Mouse (Mus musculus) intestine, embryonic 14.5 days (tissue): ENCODE measurements around the gene Gm49416. TPM values are rescaled to one million over a fixed set of nuclear protein-coding genes. Genes with fewer than 3 reads are reported as not detected.
A peak's percentile ranks its signal among the peaks of the same experiment; 100 is the strongest.

Source experiments
- ATAC-seq: fragments of 200-750 bp; cut with Nextera tagmentation; replicated peaks from 2 replicates; pipeline ENCODE4 v1.8.0; 2017; ENCODE audit warnings: low read depth, moderate number of reproducible peaks, moderate TSS enrichment, moderate library complexity; ENCODE audit not compliant: low FRiP score, low TSS enrichment
- DNase-seq: peaks from one replicate; pipeline ENCODE4 v3.0.0-alpha.2; 2018; ENCODE audit warnings: low spot score
- H3K27ac ChIP-seq: fragments of 300-500 bp; sonication (generic); 2 replicates; pipeline ENCODE4 v1.5.1; 2014; ENCODE audit warnings: low read depth, mild to moderate bottlenecking, control low read depth
- H3K27me3 ChIP-seq: fragments of 300-500 bp; sonication (generic); replicated peaks from 2 replicates; pipeline ENCODE4 v1.6.1; 2014; ENCODE audit warnings: low read length, control low read depth; ENCODE audit not compliant: control insufficient read depth, insufficient read depth
- H3K36me3 ChIP-seq: fragments of 300-500 bp; sonication (generic); 2 replicates; pipeline ENCODE4 v1.6.1; 2014; ENCODE audit warnings: low read length, control low read depth; ENCODE audit not compliant: control insufficient read depth, insufficient read depth
- H3K4me1 ChIP-seq: fragments of 300-500 bp; sonication (generic); replicated peaks from 2 replicates; pipeline ENCODE4 v1.6.1; 2014; ENCODE audit warnings: low read length, control low read depth, mixed read lengths; ENCODE audit not compliant: control insufficient read depth, insufficient read depth
- H3K4me2 ChIP-seq: fragments of 300-500 bp; sonication (generic); 2 replicates; pipeline ENCODE4 v1.6.1; 2014; ENCODE audit warnings: low read length
- H3K4me3 ChIP-seq: fragments of 300-500 bp; sonication (generic); 2 replicates; pipeline ENCODE4 v1.5.1; 2014; ENCODE audit warnings: low read depth, low read length, control low read depth, mixed read lengths
- H3K9ac ChIP-seq: fragments of 300-500 bp; sonication (generic); 2 replicates; pipeline ENCODE4 v1.6.1; 2014; ENCODE audit warnings: mild to moderate bottlenecking, low read length
- H3K9me3 ChIP-seq: fragments of 300-500 bp; sonication (generic); 2 replicates; pipeline ENCODE4 v1.6.1; 2016; ENCODE audit warnings: low read length, control low read depth; ENCODE audit not compliant: control insufficient read depth
- WGBS: fragments of 180-500 bp; shearing (Covaris S2); extraction: QIAGEN DNeasy Blood & Tissue Kit; methylation state at CpG from one replicate; pipeline ENCODE4 v1.1.7; 2014; 5-methylcytosine and 5-hydroxymethylcytosine counted together
- polyA plus RNA-seq: library from polyadenylated mRNA; unstranded; fragments of >200 nt; fragmentation: Nextera tagmentation; extraction: Ambion mirVana; gene quantifications from 2 replicates; pipeline ENCODE4 v1.2.1, GENCODE M21; 2014

The Gm49416 gene
- polyA plus RNA-seq, 1 experiment from 2014 or later = not detected

DNA sequence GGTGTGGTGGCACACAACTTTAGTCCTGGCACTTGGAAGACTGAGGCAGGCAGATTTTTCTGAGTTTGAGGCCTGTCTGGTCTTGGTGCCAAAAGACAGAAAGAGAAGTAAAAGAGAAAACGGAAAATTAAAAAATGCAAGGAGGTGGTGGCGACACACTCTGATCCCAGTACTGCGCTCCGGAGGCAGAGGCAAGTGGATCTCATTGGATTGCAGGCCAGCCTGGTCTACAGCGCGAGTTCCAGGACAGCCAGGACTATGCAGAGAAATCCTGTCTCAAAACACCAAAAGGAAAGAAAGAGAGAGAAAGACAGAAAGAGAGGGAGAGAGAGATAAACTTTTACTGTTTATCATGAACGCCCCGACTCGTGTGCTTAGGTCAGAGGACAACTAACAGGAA, 17.9 kb upstream of the Gm49416 start:
- Histone ChIP-seq H3K27me3 (no peaks in the 10 kb centered on the region), H3K4me3 (peak overlapping the region; percentile 89), H3K9me3 (no peaks in the 10 kb centered on the region), H3K27ac (peak overlapping the region; percentile 67), H3K9ac (peak overlapping the region; percentile 90), H3K36me3 (peaks cover 30% of the 10 kb centered on the region), H3K4me2 (peak overlapping the region; percentile 59), H3K4me1 (peaks cover 7% of the 10 kb centered on the region; the same call in 1 of the 2 replicates)
- WGBS = 52% methylated on average over 9 of the region's 9 CpGs
- peak; percentile 30 for ATAC-seq
- DNase-seq = no peak

DNA sequence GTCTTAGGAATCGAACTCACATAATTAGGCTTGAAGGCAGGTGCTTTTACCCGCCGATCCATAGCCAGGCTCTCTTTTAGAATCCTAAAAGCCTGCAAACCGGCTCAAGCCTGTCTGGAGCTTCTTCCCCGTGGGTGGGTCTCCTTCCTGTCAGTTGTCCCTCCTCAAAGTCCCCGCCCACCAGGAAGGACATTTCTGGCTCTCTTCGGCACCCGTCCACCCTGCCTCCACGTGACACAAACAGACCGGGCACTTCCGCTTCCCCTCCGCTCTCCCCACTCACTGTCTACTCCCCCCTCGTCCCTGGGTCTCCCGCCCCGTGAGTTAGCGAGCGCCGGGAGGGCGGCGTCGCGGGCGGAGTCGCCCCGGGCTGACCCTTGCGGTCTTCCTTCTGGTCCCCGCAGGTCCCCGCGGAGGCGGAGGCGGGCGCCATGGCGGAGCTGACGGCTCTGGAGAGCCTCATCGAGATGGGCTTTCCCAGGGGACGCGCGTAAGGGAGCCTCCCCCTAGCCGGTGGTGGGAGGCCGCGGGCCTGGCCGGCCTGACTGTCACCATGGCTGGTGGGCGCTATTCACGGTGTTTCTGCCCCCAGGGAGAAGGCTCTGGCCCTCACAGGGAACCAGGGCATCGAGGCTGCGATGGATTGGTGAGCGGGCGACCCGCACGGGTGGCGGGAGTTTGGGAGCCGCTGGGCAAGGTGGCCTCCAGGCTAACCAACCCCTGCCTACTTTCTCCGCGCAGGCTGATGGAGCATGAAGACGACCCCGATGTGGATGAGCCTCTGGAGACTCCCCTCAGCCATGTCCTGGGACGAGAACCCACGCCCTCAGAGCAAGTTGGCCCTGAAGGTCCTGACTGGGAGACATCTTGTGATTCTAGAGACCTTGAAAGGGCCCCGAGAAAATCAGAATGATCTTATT, 17.2 kb upstream of the Gm49416 start, which contains the start of gene Ubxn1:
Ubxn1 (plus strand) TSS at position 230 of the 920 bp plus-strand sequence.
- WGBS = under 1% methylated on average over 59 of the region's 59 CpGs
- H3K36me3 ChIP-seq = peaks cover 36% of the 10 kb centered on the region
- peak; percentile 97 for ATAC-seq

DNA sequence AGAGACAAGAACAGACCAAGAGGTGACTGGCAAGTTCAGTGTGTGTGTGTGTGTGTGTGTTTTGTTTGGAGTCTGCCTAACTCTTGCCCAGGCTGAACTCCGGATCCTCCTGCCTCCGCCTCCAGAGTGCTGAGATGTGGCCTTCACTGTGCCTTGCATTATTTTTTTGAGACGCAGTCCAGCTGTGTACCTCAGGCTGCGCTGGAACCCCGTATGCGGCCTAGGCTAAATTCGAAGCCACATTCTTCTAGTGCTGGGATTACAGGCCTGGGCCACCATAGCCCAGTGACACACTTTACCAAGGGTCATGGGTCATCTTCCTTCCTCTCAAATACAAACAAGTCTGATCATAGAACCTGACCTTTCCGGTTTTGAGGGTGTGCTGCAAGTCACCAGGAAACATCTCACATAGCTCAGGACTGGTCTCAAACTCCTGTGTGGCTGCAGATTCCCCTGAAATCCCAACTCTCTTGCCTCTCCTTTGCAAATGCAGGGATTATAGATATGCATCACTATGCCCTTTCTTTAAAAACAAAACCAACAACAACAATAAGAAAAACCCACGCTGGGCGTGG, 16.4 kb upstream of the Gm49416 start:
- H3K4me1 ChIP-seq = peaks cover 7% of the 10 kb centered on the region; the same call in 1 of the 2 replicates
- H3K4me2 ChIP-seq = peak overlapping the region; percentile 93
- H3K4me3 ChIP-seq = peak overlapping the region; percentile 89
- ATAC-seq (no peak), DNase-seq (no peak)
- WGBS = 58% methylated on average over 10 of the region's 10 CpGs
- peaks cover 44% of the 10 kb centered on the region for H3K36me3 ChIP-seq
- H3K9me3 ChIP-seq = no peaks in the 10 kb centered on the region
- no peaks in the 10 kb centered on the region for H3K27me3 ChIP-seq
- H3K9ac ChIP-seq = peak overlapping the region; percentile 90
- H3K27ac ChIP-seq = peak overlapping the region; percentile 71

More for the DNA sequence above, 17.2 kb upstream of the Gm49416 start, which contains the start of gene Ubxn1:
- Histone ChIP-seq H3K9me3 (no peaks in the 10 kb centered on the region), H3K9ac (peak within 1 kb of the TSS; percentile 90), H3K4me3 (peak within 1 kb of the TSS; percentile 89), H3K27ac (peak within 1 kb of the TSS; percentile 71), H3K27me3 (no peaks in the 10 kb centered on the region), H3K4me2 (peak within 1 kb of the TSS; percentile 93), H3K4me1 (peaks cover 7% of the 10 kb centered on the region; the same call in 1 of the 2 replicates)
- DNase-seq = peak; percentile 97

DNA sequence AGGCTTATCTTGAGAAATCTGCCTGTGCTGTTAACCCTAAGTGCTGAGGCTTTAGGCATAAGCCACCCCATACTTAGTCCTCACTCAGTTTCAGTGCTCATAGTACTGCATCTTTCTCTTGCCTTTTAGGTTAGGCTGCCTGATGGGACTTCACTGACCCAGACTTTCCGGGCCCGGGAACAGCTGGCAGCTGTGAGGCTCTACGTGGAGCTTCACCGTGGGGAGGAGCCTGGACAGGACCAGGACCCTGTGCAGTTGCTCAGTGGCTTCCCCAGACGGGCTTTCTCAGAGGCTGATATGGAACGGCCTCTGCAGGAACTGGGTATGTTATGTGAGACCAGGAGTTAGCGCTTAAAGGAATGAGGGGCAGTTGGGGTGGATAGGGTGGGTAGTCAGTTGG, 13.7 kb upstream of the Gm49416 start:
- peaks cover 53% of the 10 kb centered on the region for H3K36me3 ChIP-seq
- peaks cover 10% of the 10 kb centered on the region for H3K4me1 ChIP-seq
- no peak for DNase-seq
- no peak overlapping the region for H3K27ac ChIP-seq
- no peak overlapping the region for H3K9ac ChIP-seq
- no peak overlapping the region for H3K4me2 ChIP-seq
- WGBS = 91% methylated on average over 7 of the region's 7 CpGs
- H3K4me3 ChIP-seq = no peak overlapping the region
- no peaks in the 10 kb centered on the region for H3K9me3 ChIP-seq
- no peaks in the 10 kb centered on the region for H3K27me3 ChIP-seq
- no peak for ATAC-seq

DNA sequence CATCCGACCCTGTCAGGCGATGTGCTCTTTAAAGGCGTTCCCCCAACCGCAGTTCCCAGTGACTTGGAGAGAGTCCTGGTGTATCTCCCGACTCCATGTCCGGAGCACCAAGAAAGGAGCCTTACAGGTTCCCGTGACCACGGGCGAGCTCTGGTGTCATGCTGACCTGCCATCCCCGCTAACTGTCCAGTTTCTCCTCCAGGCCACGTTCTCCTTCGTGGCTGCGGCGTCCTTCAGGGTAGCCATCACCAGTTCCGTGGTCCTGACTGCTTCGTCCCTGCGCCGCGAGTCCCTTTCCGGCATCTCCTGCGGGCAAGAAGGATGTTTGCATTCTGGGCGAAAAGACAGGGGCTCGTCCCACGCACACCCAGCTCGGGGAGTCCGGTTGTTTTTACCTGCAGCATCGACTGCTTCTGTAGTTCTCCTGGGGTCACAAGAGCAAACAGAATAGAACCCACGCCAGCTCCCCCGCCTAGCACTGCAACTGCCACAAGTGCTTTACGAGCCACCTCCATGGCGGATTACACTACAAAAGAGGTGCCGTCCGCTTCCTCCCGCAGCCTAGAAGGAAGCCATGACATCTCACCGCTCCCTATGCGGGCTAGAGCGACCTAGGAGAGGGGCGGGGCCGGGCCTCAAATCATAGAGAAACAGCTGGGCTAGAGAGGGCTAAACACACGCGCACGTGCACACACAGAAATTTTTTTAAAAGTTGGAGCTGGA, 8.3 kb upstream of the Gm49416 start, which contains the start of gene Uqcc3:
Uqcc3 (minus strand) TSS at position 613 of the 723 bp plus-strand sequence.
- Histone ChIP-seq H3K36me3 (peaks cover 27% of the 10 kb centered on the region), H3K9ac (peak within 1 kb of the TSS; percentile 92), H3K27ac (peak within 1 kb of the TSS; percentile 81), H3K4me2 (peak within 1 kb of the TSS; percentile 79), H3K27me3 (no peaks in the 10 kb centered on the region), H3K9me3 (no peaks in the 10 kb centered on the region), H3K4me3 (peak within 1 kb of the TSS; percentile 82), H3K4me1 (peaks cover 3% of the 10 kb centered on the region)
- ATAC-seq (peak; percentile 95), DNase-seq (peak; percentile 88)
- whole genome bisulfite sequencing = under 1% methylated on average over 42 of the region's 42 CpGs

DNA sequence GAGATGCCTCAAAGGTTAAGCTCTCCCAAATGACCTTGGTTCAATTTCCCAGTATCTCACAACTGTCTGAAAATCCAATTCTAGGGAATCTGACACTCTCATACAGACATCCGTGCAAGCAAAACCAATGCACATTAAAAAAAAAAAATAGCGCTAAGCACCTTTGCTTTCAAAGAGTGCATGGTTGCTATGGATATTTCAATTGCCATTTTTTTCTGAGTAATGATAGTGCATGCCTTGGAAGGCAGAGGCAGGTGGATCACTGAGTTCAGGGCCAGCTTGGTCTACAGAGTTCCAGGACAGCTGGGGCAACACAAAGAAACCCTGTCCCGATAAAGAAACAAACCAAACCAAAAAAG, 7.7 kb upstream of the Gm49416 start:
- DNase-seq = no peak
- peak; percentile 12; the same call in 1 of the 2 replicates for ATAC-seq

DNA sequence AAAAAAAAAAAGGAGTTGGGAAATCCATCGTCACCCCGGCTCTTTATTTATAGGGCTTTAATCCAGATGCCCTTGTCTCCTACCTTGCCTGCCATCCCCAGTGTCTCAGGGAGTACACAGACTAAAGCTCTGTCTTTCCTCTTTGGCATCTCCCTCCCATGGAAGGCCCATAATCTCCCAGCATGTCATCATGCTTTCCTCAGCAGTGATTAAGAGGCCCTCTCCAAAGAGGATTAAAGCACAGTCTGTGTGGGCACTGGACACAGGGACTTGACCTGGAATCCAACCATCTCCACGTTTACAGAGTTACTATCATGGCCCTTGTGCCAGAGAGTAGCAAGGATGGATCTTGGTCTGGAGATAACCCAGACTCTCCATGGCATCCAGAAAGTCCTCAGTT, 5.1 kb upstream of the Gm49416 start, which contains the start of the genes Lbhd1 and Gm49403:
Lbhd1 (plus strand) TSS at position 117 of the 400 bp plus-strand sequence.
Gm49403 (plus strand) TSS at position 315 of the 400 bp plus-strand sequence.
- Histone ChIP-seq H3K4me2 (no peak within 1 kb of the TSS), H3K4me1 (peaks cover 13% of the 10 kb centered on the region), H3K9me3 (no peaks in the 10 kb centered on the region), H3K27ac (no peak within 1 kb of the TSS), H3K36me3 (peaks cover under 1% of the 10 kb centered on the region; the same call in 1 of the 2 replicates), H3K4me3 (no peak within 1 kb of the TSS), H3K9ac (no peak within 1 kb of the TSS), H3K27me3 (no peaks in the 10 kb centered on the region)
- ATAC-seq (no peak), DNase-seq (no peak)
- 81% methylated on average over 3 of the region's 3 CpGs for WGBS

More for the DNA sequence above, 7.7 kb upstream of the Gm49416 start:
- Histone ChIP-seq H3K9me3 (no peaks in the 10 kb centered on the region), H3K4me1 (peaks cover 3% of the 10 kb centered on the region), H3K36me3 (peaks cover 22% of the 10 kb centered on the region), H3K27me3 (no peaks in the 10 kb centered on the region), H3K4me2 (peak overlapping the region; percentile 79), H3K4me3 (peak overlapping the region; percentile 82), H3K9ac (peak overlapping the region; percentile 92), H3K27ac (no peak overlapping the region)
- 14% methylated on average over 3 of the region's 3 CpGs for WGBS
